Mouse (Mus musculus): Measurements from ENCODE around the gene Gm3298.
"Not testable (repeated sequence)": the region's sequence is repeated elsewhere in the genome, so short reads cannot be mapped to it uniquely, and the experiment has no call there.

Gm3298 gene

DNA sequence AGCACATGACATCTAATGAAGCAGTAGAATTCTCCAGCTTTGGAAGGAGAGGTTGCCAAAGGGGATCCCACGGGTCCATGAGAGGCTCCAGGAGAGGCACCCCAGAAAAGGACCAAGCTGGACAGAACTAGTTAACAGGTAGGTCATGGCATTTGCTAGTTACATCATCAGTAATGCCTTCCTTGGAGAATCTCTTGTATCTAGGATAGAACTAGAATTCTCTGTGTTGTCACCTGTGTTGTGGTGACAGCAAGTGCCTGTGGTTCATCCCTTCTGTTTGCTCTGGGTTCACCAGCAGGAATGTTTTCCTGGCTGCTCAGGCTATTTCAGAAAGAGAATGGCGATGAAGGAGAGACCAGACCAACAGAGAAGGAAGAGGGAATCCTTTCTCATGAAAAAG is at the start of gene Gm3298:
Gene Gm3298, plus strand, starts transcription at position 301 of the 400 bp plus-strand sequence.
- not testable (repeated sequence) for DNase-seq (ENCODE audit: low read depth)

DNA sequence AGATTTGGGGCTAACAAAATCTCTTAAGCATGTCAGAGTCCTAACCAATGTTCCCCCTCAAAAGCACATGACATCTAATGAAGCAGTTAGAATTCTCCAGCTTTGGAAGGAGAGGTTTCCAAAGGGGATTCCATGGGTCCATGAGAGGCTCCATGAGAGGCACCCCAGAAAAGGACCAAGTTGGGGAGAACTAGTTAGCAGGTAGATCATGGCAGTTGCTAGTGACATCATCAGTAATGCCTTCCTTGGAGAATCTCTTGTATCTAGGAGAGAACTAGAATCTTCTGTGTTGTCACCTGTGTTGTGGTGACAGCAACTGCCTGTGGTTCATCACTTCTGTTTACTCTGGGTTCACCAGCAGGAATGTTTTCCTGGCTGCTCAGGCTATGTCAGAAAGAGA is 32.1 kb upstream of the Gm3298 start, which contains the start of gene Gm8297:
Gene Gm8297, plus strand, starts transcription at position 301 of the 400 bp plus-strand sequence.
- not testable (repeated sequence) for DNase-seq (ENCODE audit: low read depth)

DNA sequence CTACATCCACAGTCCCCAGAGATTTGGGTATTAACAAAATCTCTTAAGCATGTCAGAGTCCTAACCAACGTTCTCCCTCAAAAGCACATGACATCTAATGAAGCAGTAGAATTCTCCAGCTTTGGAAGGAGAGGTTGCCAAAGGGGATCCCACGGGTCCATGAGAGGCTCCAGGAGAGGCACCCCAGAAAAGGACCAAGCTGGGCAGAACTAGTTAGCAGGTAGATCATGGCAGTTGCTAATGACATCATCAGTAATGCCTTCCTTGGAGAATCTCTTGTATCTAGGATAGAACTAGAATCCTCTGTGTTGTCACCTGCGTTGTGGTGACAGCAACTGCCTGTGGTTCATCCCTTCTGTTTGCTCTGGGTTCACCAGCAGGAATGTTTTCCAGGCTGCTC is 34.6 kb downstream of the Gm3298 start, which contains the start of gene 4930555G01Rik:
Gene 4930555G01Rik, plus strand, starts transcription at position 301 of the 400 bp plus-strand sequence.
- not testable (repeated sequence) for DNase-seq (ENCODE audit: low read depth)

All from c-Kit-positive CD71-positive TER-119-negative erythroid progenitor cells, embryonic 14.5 days (primary cell).